Mouse (Mus musculus) heart, adult 2 months (tissue): ENCODE measurements around the gene Cartpt.

Source experiments
- CTCF ChIP-seq: fragments of 200-600 bp; IDR thresholded peaks from 2 replicates; pipeline ENCODE4 v1.8.1; 2022; ENCODE audit warnings: antibody characterized with exemption, mild to moderate bottlenecking, moderate library complexity
- EP300 ChIP-seq: fragments of 200-500 bp; IDR thresholded peaks from 2 replicates; pipeline ENCODE4 v1.6.1; 2011; ENCODE audit warnings: low read depth, low read length, control low read depth; ENCODE audit not compliant: insufficient read depth
- POLR2A ChIP-seq: fragments of 200-500 bp; IDR thresholded peaks from 2 replicates; pipeline ENCODE4 v1.6.1; 2011; ENCODE audit warnings: mild to moderate bottlenecking, low read depth, low read length, control low read depth; ENCODE audit not compliant: insufficient read depth

DNA sequence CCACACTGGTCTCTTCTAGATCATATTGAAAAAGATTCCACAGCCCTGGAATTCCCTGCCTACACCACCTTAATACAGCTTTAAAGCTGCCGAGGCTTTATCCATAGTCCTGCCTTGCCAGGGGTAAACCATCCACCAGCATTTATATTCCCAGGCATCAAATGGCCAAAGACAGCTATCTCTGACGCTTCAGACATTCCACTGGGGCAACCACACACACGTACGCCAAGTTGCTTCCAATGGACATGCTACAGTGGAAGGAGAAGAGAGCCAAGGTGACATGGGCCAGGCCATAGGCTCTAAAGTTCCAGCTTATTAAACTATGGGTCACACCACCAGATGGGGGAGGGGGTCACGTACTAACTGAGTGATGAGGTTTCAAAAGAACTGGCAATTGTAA lies 45.7 kb downstream of the Cartpt start:
- TF ChIP-seq EP300 (no peak), POLR2A (no peak), CTCF (no peak)
